Mouse (Mus musculus) cerebellum, postnatal 25 days (tissue): ENCODE results near the gene Gm21149.
A peak's percentile ranks its signal among the peaks of the same experiment; 100 is the strongest.
"Not testable (repeated sequence)": the region's sequence is repeated elsewhere in the genome, so short reads cannot be mapped to it uniquely, and the experiment has no call there.

Source experiments
- DNase-seq, 2 experiments: peaks; one replicate each; pipeline ENCODE4 v3.0.0; 2021; ENCODE audit warnings: mixed read lengths in 2 of 2

Gm21149 gene

GRCm38 (mm10) chr5:15476423-15476822 lies at the start of gene Gm21149:
Gene Gm21149 (minus strand): TSS chr5:15476523.
- DNase-seq: not testable (repeated sequence)

DNA sequence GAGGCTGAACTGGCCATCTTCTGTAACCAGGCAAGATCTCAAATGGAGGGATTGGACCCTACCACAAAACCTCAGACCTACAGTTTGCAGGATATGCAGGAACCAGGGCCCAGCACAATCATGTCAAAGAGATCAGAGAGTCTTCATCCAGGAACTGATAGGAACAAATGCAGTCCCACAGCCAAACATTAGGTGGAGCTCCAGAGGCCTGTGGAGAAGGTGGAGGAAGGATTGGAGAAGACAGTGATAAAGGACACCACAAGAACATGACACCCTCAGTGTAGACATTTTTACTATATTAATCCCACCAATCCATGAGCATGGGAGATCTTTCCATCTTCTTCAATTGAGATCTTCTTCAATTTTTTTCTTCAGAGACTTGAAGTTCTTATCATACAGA lies 46.1 kb upstream of the Gm21149 start:
- DNase-seq: peak in 1 of 2 experiments; percentile 16

DNA sequence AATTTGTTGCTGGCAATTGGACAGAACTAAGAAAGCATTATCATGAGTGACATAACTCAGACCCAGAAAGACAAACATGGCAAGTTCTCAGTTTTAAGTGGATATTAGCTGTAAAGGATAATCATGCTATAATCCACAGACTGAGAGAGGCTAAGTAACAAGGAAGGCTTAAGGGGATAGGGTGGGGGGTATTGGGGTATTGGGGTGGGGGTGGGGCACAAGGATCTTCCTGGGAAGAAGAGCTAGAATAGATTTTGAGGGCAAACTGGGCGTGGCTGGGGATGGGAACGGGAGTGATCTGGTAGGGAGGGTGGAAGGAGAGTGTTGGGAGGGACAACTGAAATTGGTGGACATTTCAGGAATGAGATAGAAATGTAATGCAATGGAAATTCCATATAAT lies 45.7 kb upstream of the Gm21149 start:
- DNase-seq: not testable (repeated sequence)

- not testable (repeated sequence) for DNase-seq
Observed at GRCm38 (mm10) chr5:15520418-15520817, 44.1 kb upstream of the Gm21149 start.

- DNase-seq: not testable (repeated sequence)
Observed at GRCm38 (mm10) chr5:15517150-15517549, 40.8 kb upstream of the Gm21149 start.

GRCm38 (mm10) chr5:15512236-15512635 lies 35.9 kb upstream of the Gm21149 start:
- not testable (repeated sequence) for DNase-seq

DNA sequence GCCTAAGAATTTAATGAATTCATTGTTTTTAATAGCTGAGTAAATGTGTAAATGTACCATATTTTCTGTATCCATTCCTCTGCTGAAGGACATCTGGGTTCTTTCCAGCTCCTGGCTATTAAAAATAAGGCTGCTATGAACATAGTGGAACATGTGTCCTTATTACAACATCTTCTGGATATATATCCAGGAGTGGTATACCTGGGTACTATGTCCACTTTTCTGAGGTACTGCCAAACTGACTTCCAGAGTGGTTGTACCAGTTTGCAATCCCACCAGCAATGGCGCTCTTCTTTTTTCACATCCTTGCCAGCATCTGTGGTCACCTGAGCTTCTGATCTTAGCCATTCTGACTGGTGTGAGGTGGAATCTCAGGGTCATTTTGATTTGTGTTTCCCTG lies 33.6 kb upstream of the Gm21149 start:
- not testable (repeated sequence) for DNase-seq

DNA sequence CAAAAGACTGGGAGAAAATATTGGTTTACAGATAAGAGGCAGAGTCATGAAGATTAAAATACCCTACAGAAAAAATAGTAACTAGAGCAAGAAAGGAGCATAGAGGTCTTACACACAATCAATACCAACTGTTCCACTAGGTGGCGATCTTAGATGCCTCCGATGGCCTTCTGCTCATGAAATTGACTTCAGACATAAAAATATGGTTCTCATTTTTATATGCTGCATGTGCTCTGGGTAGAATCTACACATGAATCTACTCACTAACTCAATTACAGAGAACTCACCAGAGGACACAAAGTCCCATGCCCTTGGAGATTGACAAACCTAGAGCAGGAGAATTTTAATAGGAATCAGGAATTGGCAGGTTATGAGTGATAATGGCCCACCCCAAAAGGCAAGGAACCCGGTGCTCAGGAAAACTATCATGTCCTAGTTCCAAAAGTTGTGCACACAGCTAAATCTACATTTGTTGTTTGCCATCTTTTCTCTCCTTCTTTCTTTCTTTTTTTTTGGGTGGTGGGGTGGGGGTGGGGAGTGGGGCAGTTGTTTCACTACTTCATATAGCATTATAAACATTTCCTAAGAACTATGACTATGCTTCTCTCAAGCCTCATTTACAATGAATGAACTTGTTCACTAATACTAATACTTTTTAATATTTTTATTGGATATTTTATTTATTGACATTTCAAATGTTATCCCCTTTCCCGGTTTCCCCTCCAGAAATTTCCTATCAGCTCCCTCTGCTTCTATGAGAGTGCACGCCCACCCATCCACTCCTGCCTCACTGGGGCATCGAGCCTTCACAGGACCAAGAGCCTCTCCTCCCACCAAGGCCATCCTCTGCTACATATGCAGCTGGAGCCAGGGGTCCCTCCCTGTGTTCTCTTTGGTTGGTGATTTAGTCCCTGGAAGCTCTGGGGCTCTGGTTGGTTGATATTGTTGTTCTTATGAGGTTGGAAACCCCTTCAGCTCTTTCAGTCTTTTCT lies 32.4 kb upstream of the Gm21149 start:
- peak in 1 of 2 experiments; percentile 3 for DNase-seq

DNA sequence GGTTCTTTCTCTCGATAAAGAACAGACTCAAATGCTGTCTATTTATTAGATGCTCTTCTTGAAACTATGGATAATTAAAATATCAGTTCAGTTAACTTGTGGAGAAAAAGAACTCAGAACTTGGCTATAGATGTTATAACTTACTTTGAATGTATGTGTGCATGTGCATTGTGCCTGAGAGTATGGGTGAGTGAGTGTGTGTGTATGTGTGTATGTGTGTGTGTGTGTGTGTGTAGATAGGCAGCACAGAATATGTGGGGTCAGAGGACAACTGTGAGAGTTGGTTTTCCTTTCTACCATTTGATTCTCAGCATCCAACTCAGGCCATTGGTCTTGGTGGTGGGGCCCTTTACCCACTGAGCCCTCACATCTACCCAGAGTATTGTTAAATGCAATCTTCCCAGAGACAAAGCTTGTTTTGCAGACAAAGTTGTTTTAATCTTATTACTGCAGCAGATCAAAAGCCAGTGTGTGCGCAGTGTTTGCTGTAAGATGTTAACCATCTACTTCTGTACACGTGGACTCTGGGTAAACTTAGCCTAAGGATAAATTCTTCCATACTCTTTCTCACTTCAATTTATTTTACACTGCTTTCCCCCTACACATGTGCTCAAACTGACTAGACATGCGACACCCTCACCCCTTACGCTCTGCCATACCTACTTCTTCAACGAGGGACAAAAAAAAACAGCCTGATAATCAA lies 31.6 kb upstream of the Gm21149 start:
- not testable (repeated sequence) for DNase-seq

- no peak for DNase-seq
Observed at GRCm38 (mm10) chr5:15507309-15507619, 30.9 kb upstream of the Gm21149 start.

GRCm38 (mm10) chr5:15506575-15507308 lies 30.4 kb upstream of the Gm21149 start:
- DNase-seq: peak in 1 of 2 experiments; percentile 33

DNA sequence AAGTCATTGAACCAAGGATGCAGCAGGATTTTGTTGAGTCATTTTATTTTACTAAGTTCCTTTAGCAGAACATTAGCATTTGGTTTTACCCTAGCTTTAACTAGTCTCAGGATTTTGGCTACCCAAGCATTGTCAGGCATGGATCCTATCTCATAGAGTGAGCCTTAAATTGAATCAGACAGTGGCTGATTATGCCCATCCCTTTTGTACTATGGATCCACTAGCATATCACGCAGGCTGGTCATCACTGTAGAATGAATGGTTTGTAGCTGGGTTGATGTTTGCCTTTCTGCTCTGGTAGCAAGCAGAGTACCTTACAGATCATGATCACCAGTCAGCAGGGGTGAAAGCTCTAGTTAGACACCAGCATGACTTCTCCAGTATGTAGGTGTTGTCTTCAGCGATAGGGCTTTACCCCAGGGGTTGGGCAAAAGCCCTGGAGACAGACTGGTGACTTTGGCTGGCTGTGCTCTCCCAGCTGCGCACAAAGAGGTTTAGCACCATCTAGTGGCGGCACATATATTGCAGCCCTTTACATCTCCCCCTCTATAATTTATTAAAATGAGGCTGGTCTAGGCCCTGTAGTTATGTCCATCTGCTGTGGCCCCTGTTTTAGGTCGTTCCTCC lies 22.6 kb upstream of the Gm21149 start:
- DNase-seq: peak in 1 of 2 experiments; percentile 28

DNA sequence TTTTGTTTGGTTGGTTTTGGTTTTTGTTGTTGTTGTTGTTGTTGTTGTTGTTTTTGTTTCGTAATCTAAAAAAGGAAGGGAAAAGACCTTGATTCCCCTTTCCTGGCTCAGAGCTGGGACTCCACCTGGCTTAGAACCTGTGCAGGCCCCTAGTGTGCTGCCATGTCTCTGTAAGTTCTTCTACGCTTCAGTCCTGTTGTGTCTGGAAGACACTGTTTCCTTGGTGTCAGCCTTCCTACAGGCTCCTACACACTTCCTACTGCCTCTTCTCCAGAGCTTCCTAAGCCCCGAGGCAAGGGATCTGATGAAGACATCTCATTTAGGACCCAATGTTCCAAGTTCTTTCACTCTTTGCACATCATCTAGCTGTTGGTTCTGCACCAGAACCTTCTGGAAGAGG lies 22.0 kb upstream of the Gm21149 start:
- DNase-seq: not testable (repeated sequence)

GRCm38 (mm10) chr5:15490934-15491333 lies 14.6 kb upstream of the Gm21149 start:
- DNase-seq: not testable (repeated sequence)

GRCm38 (mm10) chr5:15488743-15489142 lies 12.4 kb upstream of the Gm21149 start:
- no peak for DNase-seq

DNA sequence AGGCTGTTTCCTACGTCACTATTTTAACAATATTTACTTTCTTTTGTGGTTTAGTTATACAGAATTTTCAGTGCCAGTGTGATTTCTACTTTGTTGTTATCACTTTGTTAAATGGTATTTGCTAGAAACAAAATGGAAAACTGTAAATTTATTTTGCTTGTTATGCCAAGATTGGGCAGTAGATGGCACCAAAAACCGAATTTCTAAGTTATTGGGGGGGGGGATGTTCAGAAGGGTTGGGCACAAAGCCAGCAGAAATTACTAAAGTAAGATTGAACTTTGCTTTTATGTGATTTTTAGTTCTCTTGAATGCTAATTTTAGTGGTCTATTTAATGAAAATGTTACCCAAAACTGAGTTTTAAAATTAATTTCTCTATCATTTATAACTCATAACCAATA lies 8.3 kb upstream of the Gm21149 start:
- not testable (repeated sequence) for DNase-seq

GRCm38 (mm10) chr5:15483576-15483975 lies 7.3 kb upstream of the Gm21149 start:
- not testable (repeated sequence) for DNase-seq

- not testable (repeated sequence) for DNase-seq
Observed at GRCm38 (mm10) chr5:15482815-15483214, 6.5 kb upstream of the Gm21149 start.

DNA sequence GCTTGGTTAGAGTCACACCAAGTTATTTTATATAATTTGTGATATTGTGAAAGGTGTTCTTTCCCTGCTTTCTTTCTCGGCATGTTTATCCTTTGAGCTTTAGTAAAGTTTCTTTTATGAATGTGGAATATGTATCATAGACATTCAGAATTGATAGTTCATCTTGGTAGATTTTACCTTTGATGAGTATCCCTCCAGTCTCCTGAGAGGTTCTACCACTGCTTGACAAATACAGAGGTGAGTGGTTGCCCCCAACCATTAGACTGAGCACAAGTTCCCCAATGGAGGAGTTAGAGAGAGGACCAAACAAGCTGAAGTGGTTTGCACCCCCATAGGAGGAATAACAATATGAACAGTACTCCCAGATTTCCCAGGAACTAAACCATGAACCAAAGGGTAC lies 6.2 kb downstream of the Gm21149 start:
- not testable (repeated sequence) for DNase-seq

DNA sequence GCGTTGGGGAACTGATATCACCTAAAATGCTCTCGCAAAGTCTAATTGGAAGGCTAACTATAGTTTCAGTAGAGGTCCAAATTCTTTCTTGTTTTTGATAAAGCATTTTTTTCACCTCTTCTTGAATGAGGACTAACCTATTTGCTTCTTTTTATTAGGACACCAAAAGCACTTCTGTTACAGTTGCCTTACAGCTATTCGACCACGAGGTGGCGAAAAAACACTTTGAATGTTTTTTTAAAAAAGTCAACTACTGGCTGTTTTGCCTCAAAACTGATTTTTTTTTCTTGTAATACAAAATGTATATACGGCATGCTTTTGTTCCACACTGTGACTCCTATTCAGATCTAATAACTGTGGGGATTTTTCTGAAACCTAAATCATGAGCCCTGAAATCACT lies 8.6 kb downstream of the Gm21149 start:
- DNase-seq: not testable (repeated sequence)

DNA sequence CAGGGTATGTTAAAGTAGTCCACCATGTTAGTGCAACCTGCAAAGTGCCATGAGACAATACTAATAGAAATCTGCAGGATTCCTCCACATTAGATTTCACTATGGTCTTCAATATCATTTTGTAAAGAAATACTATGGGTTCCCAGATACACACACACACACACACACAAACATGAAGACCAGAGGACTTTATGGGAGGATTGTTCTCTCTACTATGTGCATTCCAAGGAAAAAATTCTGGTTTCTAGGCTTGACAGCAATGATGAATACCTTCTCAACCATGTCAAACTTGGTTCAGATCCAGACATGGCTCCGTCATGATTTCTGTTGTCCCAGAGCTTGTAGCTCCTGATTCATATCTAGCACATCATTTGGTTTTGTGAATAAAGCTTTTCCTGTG lies 10.1 kb downstream of the Gm21149 start:
- not testable (repeated sequence) for DNase-seq

GRCm38 (mm10) chr5:15463561-15463960 lies 12.8 kb downstream of the Gm21149 start:
- peak; percentile 11 to 27 for DNase-seq
